Mouse (Mus musculus): ENCODE results near the gene Fam81a. TPM values are rescaled to one million over a fixed set of nuclear protein-coding genes. Genes with fewer than 3 reads are reported as not detected.
A peak's percentile ranks its signal among the peaks of the same experiment; 100 is the strongest.

The Fam81a gene
- total RNA-seq, 1 experiment from 2014 or later, result not detected

DNA sequence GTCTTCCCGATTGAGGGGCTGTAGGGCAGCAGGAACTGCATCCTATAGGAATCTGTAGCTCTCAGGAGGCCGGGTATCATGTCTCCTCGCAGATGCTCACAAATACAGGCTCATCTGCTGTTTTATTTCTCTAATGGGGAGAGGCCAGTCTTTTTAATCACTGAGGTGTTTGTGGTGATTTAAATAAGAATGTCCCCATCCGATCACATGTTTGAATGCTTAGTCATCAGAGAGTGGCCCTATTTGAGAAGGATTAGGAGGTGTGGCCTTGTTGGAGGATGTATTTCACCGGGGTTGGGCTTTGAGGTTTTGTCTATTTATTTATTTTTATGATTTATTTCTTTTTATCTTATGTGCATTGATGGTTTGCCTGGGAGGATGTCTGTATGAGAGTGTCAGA is 11.6 kb downstream of the Fam81a start:
- no peak for ATAC-seq (ENCODE audit: extremely low read depth, insufficient number of reproducible peaks, low FRiP score, poor library complexity, severe bottlenecking)

- ATAC-seq (ENCODE audit: extremely low read depth, insufficient number of reproducible peaks, low FRiP score, poor library complexity, severe bottlenecking), result no peak
Observed at GRCm38 (mm10) chr9:70111869-70112286, 30.5 kb downstream of the Fam81a start.

DNA sequence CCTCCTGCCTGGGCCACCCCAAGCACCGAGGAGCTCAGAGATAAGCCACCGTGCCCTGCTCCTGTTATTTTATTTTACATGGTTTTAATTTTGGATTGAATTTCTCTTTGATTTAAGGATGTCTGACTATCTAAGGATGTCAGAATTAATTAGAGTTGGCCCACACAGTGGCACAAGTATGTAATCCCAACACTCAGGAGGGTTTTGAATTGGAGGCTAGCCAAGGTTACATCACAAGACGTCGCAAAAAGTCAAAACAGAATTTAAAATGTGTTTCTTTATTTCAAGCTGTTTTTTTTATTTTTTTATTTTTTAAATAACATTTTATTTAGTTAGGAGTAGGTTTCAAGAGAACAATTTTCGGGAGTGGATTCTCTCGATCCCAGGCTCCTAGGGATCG is 31.5 kb downstream of the Fam81a start:
- no peak for ATAC-seq (ENCODE audit: extremely low read depth, insufficient number of reproducible peaks, low FRiP score, poor library complexity, severe bottlenecking)

DNA sequence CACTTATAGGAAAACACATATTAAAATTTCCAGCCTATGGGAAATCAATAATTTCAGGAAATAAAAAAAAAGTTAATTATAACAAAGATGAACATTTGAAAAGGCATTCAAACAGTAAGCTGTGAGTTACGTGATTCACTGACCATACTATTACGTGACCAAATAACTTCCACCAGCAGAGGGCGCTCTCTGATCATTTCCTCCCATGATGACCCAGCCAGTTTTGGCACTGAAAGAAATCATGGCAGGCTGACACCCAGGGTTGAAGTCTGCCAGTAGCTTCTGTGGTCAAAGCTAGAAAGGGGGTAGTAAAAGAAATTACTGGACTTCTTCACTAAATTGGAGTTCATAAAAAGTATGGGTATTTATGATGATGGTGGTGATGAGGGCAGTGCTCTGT is 33.1 kb downstream of the Fam81a start:
- ATAC-seq (ENCODE audit: extremely low read depth, insufficient number of reproducible peaks, low FRiP score, poor library complexity, severe bottlenecking), result peak; percentile 49; the same call in 1 of the 2 replicates

- no peak for ATAC-seq (ENCODE audit: extremely low read depth, insufficient number of reproducible peaks, low FRiP score, poor library complexity, severe bottlenecking)
Observed at GRCm38 (mm10) chr9:70108151-70108550, 34.2 kb downstream of the Fam81a start.

DNA sequence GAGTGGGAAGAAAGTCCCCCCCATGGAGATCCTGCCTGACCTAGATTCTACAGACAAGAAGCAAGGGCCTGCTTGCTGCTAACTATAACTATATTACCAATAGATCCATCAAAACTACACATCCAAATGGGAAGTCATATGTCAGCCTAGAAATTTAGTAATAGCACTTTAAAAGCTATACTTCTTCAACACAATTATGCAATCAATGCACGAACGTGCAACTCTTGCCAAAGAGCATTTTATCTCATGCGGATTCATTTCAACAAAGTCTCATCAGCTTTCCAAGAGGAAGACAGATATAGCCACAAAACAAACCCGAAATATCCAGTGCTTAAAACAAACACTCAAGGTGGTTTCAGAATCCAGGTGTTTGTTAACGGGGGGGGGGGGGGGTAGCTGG is 36.8 kb downstream of the Fam81a start:
- no peak for ATAC-seq (ENCODE audit: extremely low read depth, insufficient number of reproducible peaks, low FRiP score, poor library complexity, severe bottlenecking)

DNA sequence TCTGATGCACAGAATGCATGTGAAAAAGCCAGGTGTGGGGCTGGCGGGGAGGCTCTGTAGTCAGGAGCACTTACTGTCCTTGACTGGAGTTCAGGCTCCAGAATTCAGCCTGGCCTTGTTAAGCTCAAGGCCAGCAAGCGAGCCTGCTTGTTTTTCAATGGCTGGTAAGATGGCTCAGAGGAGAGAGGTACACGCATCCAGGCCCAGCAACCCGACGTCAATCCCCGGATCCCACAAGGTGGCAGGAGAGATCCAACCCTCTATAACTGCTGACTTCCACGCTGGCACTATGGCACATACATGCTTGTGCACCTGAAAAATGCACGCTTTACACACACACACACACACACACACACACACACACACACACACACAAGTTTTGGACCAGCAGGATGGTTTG is 39.3 kb downstream of the Fam81a start:
- no peak for ATAC-seq (ENCODE audit: extremely low read depth, insufficient number of reproducible peaks, low FRiP score, poor library complexity, severe bottlenecking)

DNA sequence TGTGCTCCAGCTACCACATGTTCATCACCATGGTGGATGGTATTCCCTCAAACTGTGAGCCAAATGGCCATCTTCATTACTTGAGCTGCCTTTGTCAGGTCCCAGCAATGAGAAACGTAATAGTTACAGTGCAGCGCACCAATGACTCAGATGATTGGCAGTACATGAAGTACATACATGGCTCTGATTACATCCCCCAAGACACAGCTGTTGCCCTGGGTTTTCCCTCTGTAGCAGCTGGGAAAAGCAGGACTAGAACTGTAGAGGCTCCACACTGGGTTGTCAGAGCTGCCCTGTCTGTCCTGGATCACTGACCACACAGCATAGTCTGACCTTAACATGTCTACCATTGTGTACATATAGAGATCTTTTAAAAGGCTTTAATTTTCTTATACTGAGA is 44.8 kb downstream of the Fam81a start:
- no peak for ATAC-seq (ENCODE audit: extremely low read depth, insufficient number of reproducible peaks, low FRiP score, poor library complexity, severe bottlenecking)

DNA sequence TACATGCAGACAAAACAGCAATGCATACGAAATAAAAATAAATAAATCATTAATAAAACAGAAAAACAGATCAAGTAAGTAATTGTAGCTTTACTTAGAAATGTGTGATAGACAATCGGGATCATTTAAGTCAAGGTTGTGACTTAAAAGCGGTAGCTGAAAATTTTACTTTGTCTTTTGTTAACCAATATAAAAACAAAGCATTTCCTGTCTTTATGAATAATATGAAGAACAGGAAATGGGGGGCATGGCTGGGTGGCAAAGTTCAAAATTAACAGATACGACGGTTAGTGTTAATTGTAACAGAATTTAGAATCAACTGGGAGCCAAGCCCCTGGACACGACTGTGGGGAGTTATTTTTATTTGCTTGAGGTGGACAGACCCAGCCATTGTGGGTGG is 47.3 kb downstream of the Fam81a start:
- ATAC-seq (ENCODE audit: extremely low read depth, insufficient number of reproducible peaks, low FRiP score, poor library complexity, severe bottlenecking), result no peak

DNA sequence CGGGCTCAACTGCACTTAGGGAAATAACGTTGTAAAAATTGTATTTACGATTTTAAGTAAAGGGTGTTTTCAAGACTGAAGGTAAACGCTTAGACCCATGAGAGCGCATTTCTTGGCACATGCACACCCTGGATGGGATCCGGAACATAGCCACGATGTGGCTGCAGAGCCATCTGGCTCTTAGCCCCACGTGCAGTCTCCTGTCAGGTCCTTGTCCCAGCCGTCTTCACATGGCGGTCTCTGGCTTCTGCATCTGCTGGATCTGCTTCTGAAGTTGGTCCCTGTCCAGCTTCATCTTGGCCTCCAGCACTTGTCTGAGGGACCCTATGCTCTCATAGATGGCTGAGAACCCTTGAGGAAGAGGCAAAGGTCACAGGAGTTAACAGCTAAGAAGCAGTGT is 51.8 kb downstream of the Fam81a start:
- ATAC-seq (ENCODE audit: extremely low read depth, insufficient number of reproducible peaks, low FRiP score, poor library complexity, severe bottlenecking), result no peak

GRCm38 (mm10) chr9:70088786-70089096 is 53.6 kb downstream of the Fam81a start:
- no peak for ATAC-seq (ENCODE audit: extremely low read depth, insufficient number of reproducible peaks, low FRiP score, poor library complexity, severe bottlenecking)

DNA sequence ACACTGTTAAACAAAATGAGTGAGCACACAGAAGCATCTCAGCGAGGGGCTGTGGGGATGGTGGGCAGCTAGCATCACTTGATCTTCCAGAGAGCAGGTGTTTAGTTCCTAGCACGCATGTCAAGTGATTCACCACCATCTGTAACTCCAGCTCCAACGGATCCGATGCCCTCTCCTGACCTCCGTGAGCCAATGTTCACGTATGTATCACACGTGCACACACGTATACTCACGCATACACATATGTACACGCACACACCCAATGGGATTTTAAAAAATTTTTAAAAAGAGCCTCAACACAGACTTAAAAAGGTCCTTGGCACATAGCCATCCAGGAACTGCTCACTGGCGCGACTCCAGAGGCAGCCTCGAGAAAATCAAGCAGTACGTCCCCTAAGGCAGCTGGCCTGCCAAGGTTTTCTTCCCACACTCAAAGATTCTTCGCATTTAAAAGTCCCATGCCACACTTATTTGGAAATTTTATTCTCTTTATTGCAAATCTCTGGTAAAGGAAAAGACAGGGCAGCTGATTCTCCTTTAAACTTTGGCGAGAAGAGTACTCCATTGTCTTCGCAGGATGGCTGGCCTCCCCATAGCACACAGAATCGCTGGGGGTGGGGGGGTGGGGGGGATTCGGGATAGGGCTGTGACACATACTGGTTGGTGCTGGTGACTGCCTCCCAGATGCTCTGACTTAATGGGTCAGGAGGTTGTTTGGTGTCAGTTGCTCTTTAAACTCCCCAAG is 54.1 kb downstream of the Fam81a start:
- no peak for ATAC-seq (ENCODE audit: extremely low read depth, insufficient number of reproducible peaks, low FRiP score, poor library complexity, severe bottlenecking)

DNA sequence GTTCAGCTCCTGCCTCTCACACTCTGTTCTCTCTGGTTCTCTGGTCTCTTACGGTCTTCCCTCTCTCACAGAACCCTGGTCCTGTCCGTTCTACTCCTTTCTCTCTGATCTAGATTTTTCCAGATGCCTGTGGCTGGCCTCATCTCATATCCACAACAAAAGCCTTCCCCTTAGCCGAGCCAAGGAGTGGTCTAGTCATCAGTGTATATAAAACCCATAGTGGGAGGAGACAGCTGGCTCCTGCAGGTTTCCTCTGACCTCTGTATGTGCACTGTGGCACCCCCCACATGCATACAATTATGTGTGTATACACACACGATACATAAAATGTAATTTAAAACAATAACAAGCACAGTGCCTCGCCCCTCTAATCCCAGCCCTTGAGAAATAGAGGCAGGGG is 55.0 kb downstream of the Fam81a start:
- no peak for ATAC-seq (ENCODE audit: extremely low read depth, insufficient number of reproducible peaks, low FRiP score, poor library complexity, severe bottlenecking)

DNA sequence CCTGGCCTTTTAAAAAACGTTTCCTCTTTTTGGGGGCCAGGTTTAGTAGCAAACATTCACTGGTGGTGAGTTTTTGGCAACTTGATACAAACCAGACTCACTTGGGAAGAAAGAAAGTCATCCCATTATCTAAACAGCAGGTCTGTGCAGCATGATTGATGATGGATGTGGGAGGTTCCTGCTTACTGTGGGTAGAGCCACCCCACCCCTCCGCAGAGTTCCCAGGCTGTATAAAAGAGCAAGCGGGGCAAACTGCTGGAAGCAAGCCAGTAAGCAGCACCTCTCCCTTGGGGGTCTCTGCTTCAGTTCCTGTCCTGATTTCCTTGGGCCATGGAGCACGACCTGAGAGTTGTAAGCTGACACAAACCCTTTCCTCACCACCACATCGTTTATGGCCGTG is 56.3 kb downstream of the Fam81a start:
- no peak for ATAC-seq (ENCODE audit: extremely low read depth, insufficient number of reproducible peaks, low FRiP score, poor library complexity, severe bottlenecking)

DNA sequence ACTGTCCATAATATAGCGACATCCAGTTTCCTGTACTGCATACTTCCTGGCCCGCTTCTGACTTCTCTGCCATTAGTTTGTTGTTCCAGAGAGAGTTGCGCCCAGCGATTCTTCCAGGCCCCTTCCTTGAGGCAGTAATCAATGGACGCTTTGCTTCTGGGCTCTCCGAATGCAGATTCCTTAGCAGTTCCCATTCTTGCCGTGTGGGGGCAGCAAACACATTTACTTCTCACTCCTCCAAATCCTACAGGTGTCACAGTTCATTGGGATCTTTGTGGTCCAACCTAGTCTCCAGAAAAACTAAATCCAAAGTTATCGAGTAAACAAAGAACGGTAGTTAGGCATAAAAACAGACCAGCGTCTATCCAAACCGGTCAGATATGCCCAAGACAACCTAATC is 58.3 kb downstream of the Fam81a start:
- no peak for ATAC-seq (ENCODE audit: extremely low read depth, insufficient number of reproducible peaks, low FRiP score, poor library complexity, severe bottlenecking)

DNA sequence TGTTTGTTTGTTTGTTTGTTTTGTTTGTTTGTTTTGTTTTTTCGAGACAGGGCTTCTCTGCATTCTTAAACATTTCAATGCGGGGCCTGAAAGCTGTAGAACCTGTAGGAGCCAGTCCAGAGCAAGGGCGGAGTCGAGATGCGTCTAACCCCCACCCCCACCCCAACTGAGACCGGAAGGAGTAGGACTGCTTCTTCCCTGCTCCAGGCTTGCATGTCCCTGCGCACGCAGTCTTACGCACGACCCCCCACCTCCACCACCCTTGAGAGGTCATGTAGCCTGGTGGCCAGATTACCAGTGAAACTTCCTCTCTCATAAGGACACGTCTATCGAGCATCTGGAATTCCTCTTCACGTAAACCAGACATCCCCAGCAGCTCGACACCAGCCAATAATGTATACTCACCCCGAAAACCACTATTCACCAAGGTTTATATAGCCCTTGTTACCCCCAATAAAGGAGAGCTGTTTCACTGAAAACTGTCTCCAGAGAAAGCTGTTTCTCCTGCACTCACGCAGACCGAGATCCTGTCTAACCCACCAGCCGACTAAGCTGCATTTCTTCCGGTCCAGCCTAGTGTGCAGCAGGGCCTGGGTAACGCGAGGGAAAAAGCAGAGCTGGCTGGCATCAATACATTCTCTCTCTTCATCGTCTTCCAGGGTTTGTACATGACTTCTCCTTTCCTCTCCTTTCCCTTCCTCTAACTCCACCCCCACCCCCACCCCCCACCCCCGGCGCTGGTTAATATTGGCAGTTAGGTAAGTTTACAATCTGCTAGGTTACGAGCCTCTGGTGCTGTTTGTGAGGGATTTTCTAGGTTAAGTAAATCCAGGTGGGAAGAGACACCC is 59.8 kb downstream of the Fam81a start:
- ATAC-seq (ENCODE audit: extremely low read depth, insufficient number of reproducible peaks, low FRiP score, poor library complexity, severe bottlenecking), result no peak

DNA sequence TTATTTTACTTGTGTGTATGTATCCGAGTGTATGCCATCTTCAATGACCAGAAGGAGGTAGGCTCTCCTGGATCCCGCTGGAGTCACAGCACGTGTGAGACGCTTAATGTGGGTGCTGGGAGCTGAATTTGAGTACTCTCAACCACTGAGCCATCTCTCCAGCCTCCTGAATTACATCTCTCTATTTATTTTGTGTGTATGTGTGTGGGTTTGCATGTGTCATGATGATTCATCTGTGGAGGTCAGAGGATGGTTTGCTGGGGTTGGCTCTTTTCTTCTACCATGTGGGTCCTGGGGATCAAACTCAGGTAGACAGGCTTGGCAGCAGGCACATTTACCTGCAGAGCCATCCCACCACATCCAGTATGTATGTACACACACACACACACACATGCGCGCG is 60.6 kb downstream of the Fam81a start:
- ATAC-seq (ENCODE audit: extremely low read depth, insufficient number of reproducible peaks, low FRiP score, poor library complexity, severe bottlenecking), result no peak

- ATAC-seq (ENCODE audit: extremely low read depth, insufficient number of reproducible peaks, low FRiP score, poor library complexity, severe bottlenecking), result no peak
Observed at GRCm38 (mm10) chr9:70080976-70081375, 61.4 kb downstream of the Fam81a start.

DNA sequence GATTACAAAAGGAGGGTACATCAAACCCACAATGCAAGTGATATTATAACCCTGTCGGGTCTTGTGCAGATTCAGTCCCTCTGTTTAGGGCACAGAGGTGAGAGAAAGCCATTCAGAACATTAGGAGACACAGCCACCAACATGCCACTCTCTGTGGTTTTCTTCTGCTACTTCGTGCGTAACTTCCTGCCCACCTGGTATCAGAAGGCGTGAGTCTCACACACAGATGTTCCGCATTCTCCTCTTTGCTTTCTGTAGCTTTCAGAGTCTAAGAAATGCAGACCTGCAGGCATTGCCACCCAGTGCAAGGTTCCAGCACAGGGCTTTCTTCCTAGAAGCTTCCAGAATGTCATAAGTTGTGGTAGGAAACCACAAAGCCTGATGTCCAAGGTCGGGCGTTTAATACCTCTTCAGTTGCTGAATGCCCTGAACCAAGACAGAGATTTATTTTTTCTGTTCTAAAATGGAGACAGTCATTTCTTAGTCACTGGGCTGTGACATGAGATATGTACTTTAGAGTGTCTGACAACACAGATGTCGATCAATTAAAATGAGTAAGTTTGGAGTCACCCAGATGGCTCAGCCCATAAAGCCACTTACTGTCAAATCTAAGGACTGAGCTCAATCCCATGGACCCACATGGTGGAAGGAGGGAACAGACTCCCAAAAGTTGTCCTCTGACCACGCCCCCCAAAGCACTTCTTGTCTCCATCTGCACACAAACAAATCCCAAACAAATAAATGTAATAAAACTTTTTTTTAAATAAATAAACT is 62.1 kb downstream of the Fam81a start:
- peak; percentile 92 for ATAC-seq (ENCODE audit: extremely low read depth, insufficient number of reproducible peaks, low FRiP score, poor library complexity, severe bottlenecking)

GRCm38 (mm10) chr9:70078034-70078433 is 64.3 kb downstream of the Fam81a start:
- no peak for ATAC-seq (ENCODE audit: extremely low read depth, insufficient number of reproducible peaks, low FRiP score, poor library complexity, severe bottlenecking)

Measured in neutrophil, adult 5-6 weeks (primary cell).